Mouse (Mus musculus): ENCODE data around the gene Mr1. TPM values are rescaled to one million over a fixed set of nuclear protein-coding genes. Genes with fewer than 3 reads are reported as not detected.

Mr1 gene
- polyA plus RNA-seq, 1 experiment, result 3.9 TPM

DNA sequence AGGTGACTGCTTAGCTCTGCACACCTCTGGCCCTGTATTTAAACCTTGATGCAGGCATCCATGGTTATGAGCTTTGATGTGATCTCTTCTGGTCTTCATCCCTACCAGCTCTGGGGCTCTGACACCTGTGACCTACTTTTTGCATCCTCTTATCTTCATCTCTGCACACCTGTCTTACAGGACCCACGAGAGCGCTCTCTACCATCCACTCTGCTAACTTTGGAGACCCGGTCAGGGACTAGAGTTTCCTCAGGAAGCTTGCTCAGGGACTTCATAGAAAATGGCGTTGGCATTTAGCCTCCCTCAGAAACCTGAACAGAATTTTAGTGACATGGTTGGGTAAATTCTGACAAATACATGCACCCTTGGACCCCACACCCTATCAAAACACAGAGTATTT is 7.3 kb upstream of the Mr1 start:
- Histone ChIP-seq H3ac (ENCODE audit: control insufficient read depth, insufficient read length) (no peak overlapping the region), H3K79me2 (ENCODE audit: control insufficient read depth, insufficient read depth) (no peaks in the 10 kb centered on the region), H3K36me3 (ENCODE audit: control insufficient read depth, insufficient read depth) (no peaks in the 10 kb centered on the region), H3K27me3 (ENCODE audit: control insufficient read depth, insufficient read depth, insufficient read length) (no peaks in the 10 kb centered on the region), H3K4me3 (no peak overlapping the region), H3K4me2 (ENCODE audit: low read depth) (no peak overlapping the region)
- TF ChIP-seq E2F4 (IDR thresholded peaks at IDR 0.05; ENCODE audit: insufficient read depth) (no peak), SRF (IDR thresholded peaks at IDR 0.05; ENCODE audit: control insufficient read depth, insufficient read length, low read depth) (no peak), MYOD1 (IDR thresholded peaks at IDR 0.05; ENCODE audit: control insufficient read depth in 1 of 3, insufficient read length in 2 of 3, low read depth in 2 of 3) (no peak), MYOG (IDR thresholded peaks at IDR 0.05; ENCODE audit: control insufficient read depth in 1 of 3, insufficient read depth in 1 of 3, insufficient read length in 2 of 3, low read depth in 2 of 3) (no peak), MAX (IDR thresholded peaks at IDR 0.05; ENCODE audit: low read depth) (no peak)

GRCm38 (mm10) chr1:155150821-155151220 is 4.2 kb upstream of the Mr1 start:
- no peak overlapping the region for H3ac ChIP-seq (ENCODE audit: control insufficient read depth, insufficient read length)
- TF ChIP-seq MYOD1 (IDR thresholded peaks at IDR 0.05; ENCODE audit: control insufficient read depth in 1 of 3, insufficient read length in 2 of 3, low read depth in 2 of 3), result no peak
- no peak for TF ChIP-seq MYOG (IDR thresholded peaks at IDR 0.05; ENCODE audit: control insufficient read depth in 1 of 3, insufficient read depth in 1 of 3, insufficient read length in 2 of 3, low read depth in 2 of 3)
- H3K27me3 ChIP-seq (ENCODE audit: control insufficient read depth, insufficient read depth, insufficient read length), result no peaks in the 10 kb centered on the region
- H3K4me2 ChIP-seq (ENCODE audit: low read depth), result no peak overlapping the region
- no peaks in the 10 kb centered on the region for H3K36me3 ChIP-seq (ENCODE audit: control insufficient read depth, insufficient read depth)
- no peaks in the 10 kb centered on the region for H3K79me2 ChIP-seq (ENCODE audit: control insufficient read depth, insufficient read depth)
- H3K4me3 ChIP-seq, result no peak overlapping the region

GRCm38 (mm10) chr1:155149403-155149802 is 2.8 kb upstream of the Mr1 start:
- TF ChIP-seq POLR2AphosphoS2 (IDR thresholded peaks at IDR 0.05; ENCODE audit: insufficient read length, low read depth) (no peak), MYOG (IDR thresholded peaks at IDR 0.05; ENCODE audit: control insufficient read depth in 1 of 3, insufficient read depth in 1 of 3, insufficient read length in 2 of 3, low read depth in 2 of 3) (no peak), POLR2A (IDR thresholded peaks at IDR 0.05; ENCODE audit: insufficient read length, low read depth) (no peak), TCF3 (IDR thresholded peaks at IDR 0.05; ENCODE audit: insufficient read length, low read depth) (no peak), MAX (IDR thresholded peaks at IDR 0.05; ENCODE audit: low read depth) (no peak), CEBPB (IDR thresholded peaks at IDR 0.05; ENCODE audit: insufficient read depth, poor library complexity, severe bottlenecking) (no peak), SRF (IDR thresholded peaks at IDR 0.05; ENCODE audit: control insufficient read depth, insufficient read length, low read depth) (no peak), MYOD1 (IDR thresholded peaks at IDR 0.05; ENCODE audit: control insufficient read depth in 1 of 3, insufficient read length in 2 of 3, low read depth in 2 of 3) (no peak), TCF12 (IDR thresholded peaks at IDR 0.05; ENCODE audit: insufficient read depth, poor library complexity, severe bottlenecking) (no peak), E2F4 (IDR thresholded peaks at IDR 0.05; ENCODE audit: insufficient read depth) (no peak), USF1 (IDR thresholded peaks at IDR 0.05; ENCODE audit: low read depth) (no peak), REST (IDR thresholded peaks at IDR 0.05; ENCODE audit: insufficient read depth, insufficient read length) (no peak)
- H3K79me2 ChIP-seq (ENCODE audit: control insufficient read depth, insufficient read depth), result no peaks in the 10 kb centered on the region
- H3K4me2 ChIP-seq (ENCODE audit: low read depth), result no peak overlapping the region
- no peak overlapping the region for H3K4me3 ChIP-seq
- H3K27me3 ChIP-seq (ENCODE audit: control insufficient read depth, insufficient read depth, insufficient read length), result no peaks in the 10 kb centered on the region
- no peak overlapping the region for H3ac ChIP-seq (ENCODE audit: control insufficient read depth, insufficient read length)
- H3K36me3 ChIP-seq (ENCODE audit: control insufficient read depth, insufficient read depth), result no peaks in the 10 kb centered on the region

GRCm38 (mm10) chr1:155147228-155147627 is 614 bp upstream of the Mr1 start:
- Histone ChIP-seq H3K4me2 (ENCODE audit: low read depth) (peak overlapping the region; percentile 79), H3K27me3 (ENCODE audit: control insufficient read depth, insufficient read depth, insufficient read length) (no peaks in the 10 kb centered on the region), H3ac (ENCODE audit: control insufficient read depth, insufficient read length) (no peak overlapping the region), H3K36me3 (ENCODE audit: control insufficient read depth, insufficient read depth) (no peaks in the 10 kb centered on the region), H3K79me2 (ENCODE audit: control insufficient read depth, insufficient read depth) (no peaks in the 10 kb centered on the region), H3K4me3 (peak overlapping the region; percentile 20)
- no peak for TF ChIP-seq USF1 (IDR thresholded peaks at IDR 0.05; ENCODE audit: low read depth)
- TF ChIP-seq POLR2A (IDR thresholded peaks at IDR 0.05; ENCODE audit: insufficient read length, low read depth), result no peak
- no peak for TF ChIP-seq MYOG (IDR thresholded peaks at IDR 0.05; ENCODE audit: control insufficient read depth in 1 of 3, insufficient read depth in 1 of 3, insufficient read length in 2 of 3, low read depth in 2 of 3)
- TF ChIP-seq MYOD1 (IDR thresholded peaks at IDR 0.05; ENCODE audit: control insufficient read depth in 1 of 3, insufficient read length in 2 of 3, low read depth in 2 of 3), result no peak
- TF ChIP-seq POLR2AphosphoS2 (IDR thresholded peaks at IDR 0.05; ENCODE audit: insufficient read length, low read depth), result no peak
- no peak for TF ChIP-seq E2F4 (IDR thresholded peaks at IDR 0.05; ENCODE audit: insufficient read depth)
- TF ChIP-seq SRF (IDR thresholded peaks at IDR 0.05; ENCODE audit: control insufficient read depth, insufficient read length, low read depth), result no peak

DNA sequence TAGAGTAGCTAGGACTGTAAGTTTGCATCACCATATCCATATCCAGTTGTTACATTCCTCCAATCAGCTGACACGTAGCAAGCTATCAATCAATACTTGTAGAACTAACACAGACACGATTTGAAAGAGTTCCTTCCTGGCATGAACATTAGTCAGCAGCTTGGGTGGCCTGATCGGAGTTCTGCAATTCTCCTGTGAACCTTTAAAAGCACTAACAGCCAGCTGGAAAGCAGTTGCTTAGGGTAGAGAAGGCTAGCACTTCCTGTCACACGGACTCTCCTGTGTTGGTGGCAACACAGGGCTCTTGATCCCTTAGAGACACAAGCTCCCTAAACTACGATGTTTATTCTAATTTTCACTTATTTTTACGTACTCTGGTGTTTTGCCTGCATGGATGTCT is 994 bp downstream of the Mr1 start:
- Histone ChIP-seq H3K36me3 (ENCODE audit: control insufficient read depth, insufficient read depth) (no peaks in the 10 kb centered on the region), H3K27me3 (ENCODE audit: control insufficient read depth, insufficient read depth, insufficient read length) (no peaks in the 10 kb centered on the region), H3K4me2 (ENCODE audit: low read depth) (peak overlapping the region; percentile 79), H3K4me3 (peak overlapping the region; percentile 20), H3K79me2 (ENCODE audit: control insufficient read depth, insufficient read depth) (no peaks in the 10 kb centered on the region), H3ac (ENCODE audit: control insufficient read depth, insufficient read length) (no peak overlapping the region)
- no peak for TF ChIP-seq TCF12 (IDR thresholded peaks at IDR 0.05; ENCODE audit: insufficient read depth, poor library complexity, severe bottlenecking)
- TF ChIP-seq REST (IDR thresholded peaks at IDR 0.05; ENCODE audit: insufficient read depth, insufficient read length), result no peak
- no peak for TF ChIP-seq POLR2A (IDR thresholded peaks at IDR 0.05; ENCODE audit: insufficient read length, low read depth)
- TF ChIP-seq CEBPB (IDR thresholded peaks at IDR 0.05; ENCODE audit: insufficient read depth, poor library complexity, severe bottlenecking), result no peak
- no peak for TF ChIP-seq MAX (IDR thresholded peaks at IDR 0.05; ENCODE audit: low read depth)
- no peak for TF ChIP-seq POLR2AphosphoS2 (IDR thresholded peaks at IDR 0.05; ENCODE audit: insufficient read length, low read depth)
- no peak for TF ChIP-seq TCF3 (IDR thresholded peaks at IDR 0.05; ENCODE audit: insufficient read length, low read depth)
- TF ChIP-seq MYOD1 (IDR thresholded peaks at IDR 0.05; ENCODE audit: control insufficient read depth in 1 of 3, insufficient read length in 2 of 3, low read depth in 2 of 3), result no peak
- TF ChIP-seq SRF (IDR thresholded peaks at IDR 0.05; ENCODE audit: control insufficient read depth, insufficient read length, low read depth), result no peak
- no peak for TF ChIP-seq MYOG (IDR thresholded peaks at IDR 0.05; ENCODE audit: control insufficient read depth in 1 of 3, insufficient read depth in 1 of 3, insufficient read length in 2 of 3, low read depth in 2 of 3)
- no peak for TF ChIP-seq USF1 (IDR thresholded peaks at IDR 0.05; ENCODE audit: low read depth)
- no peak for TF ChIP-seq E2F4 (IDR thresholded peaks at IDR 0.05; ENCODE audit: insufficient read depth)
